ENCODE assay signal across 9 mouse cellular contexts in the genomic region with DNA sequence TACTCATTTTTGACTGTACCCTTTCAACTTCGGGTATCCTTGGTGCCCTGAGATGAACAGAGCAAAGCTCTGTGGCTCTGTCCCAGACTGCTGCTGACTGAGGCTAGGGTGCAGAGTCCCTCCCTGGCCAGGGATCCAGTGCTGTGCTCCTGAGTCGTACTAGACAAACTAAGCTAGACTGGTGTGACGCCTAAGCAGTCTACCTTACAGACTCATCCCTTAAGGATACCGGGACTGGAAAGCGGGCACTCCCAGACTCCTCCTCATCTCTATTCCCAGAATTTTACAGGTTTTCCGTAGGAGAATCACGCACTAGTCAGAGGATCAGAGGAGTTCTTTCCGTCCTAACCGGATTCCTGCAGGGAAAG. TPM values are rescaled to one million over a fixed set of nuclear protein-coding genes. Genes with fewer than 3 reads are reported as not detected.
DNase-seq lines count a peak whose midpoint lies in the region; ATAC-seq lines count a peak whose summit lies in the region.
"Had no signal": no experiment of that assay in that cellular context is flagged by ENCODE, and none has a peak within 500 bp of the region (broad histone marks: within the 10 kb centered on the region; RNA-seq: fewer than 3 reads in every experiment).

No protein-coding gene starts in this region.

- DNase-seq in heart, postnatal 4 days: no peak
- DNase-seq in embryonic facial prominence, embryonic 11.5 days (ENCODE audit: low spot score): peak; percentile 35
- DNase-seq in thymus, postnatal 0 days (ENCODE audit: low spot score): no peak
- DNase-seq in spleen, postnatal 14 days (ENCODE audit: low spot score in 2 of 2): no peak
- DNase-seq in spleen, postnatal 36 days (ENCODE audit: low spot score in 2 of 2): no peak

- H3K4me2 ChIP-seq in heart, embryonic 12.5 days: peak overlapping the region; percentile 89
- H3K4me2 ChIP-seq in embryonic facial prominence, embryonic 11.5 days (ENCODE audit: low read depth, low read length): peak overlapping the region; percentile 79
- peak overlapping the region; percentile 55 for H3K4me2 ChIP-seq in intestine, embryonic 16.5 days (ENCODE audit: low read depth, low read length)
- H3K4me2 ChIP-seq in midbrain, embryonic 13.5 days (replicated peaks): peak overlapping the region; percentile 86

- WGBS in heart, embryonic 12.5 days: 0% methylated on average over 9 of the region's 9 CpGs
- under 1% methylated on average over 9 of the region's 9 CpGs for WGBS in embryonic facial prominence, embryonic 11.5 days
- WGBS in intestine, embryonic 16.5 days: under 1% methylated on average over 9 of the region's 9 CpGs
- WGBS in midbrain, embryonic 13.5 days: under 1% methylated on average over 9 of the region's 9 CpGs

- H3K36me3 ChIP-seq in heart, embryonic 12.5 days: no peaks in the 10 kb centered on the region
- H3K36me3 ChIP-seq in embryonic facial prominence, embryonic 11.5 days (replicated peaks; ENCODE audit: control insufficient read depth, insufficient read depth, low read depth, low read length): no peaks in the 10 kb centered on the region
- H3K36me3 ChIP-seq in intestine, embryonic 16.5 days (ENCODE audit: control insufficient read depth, insufficient read depth, low read length): no peaks in the 10 kb centered on the region
- H3K36me3 ChIP-seq in midbrain, embryonic 13.5 days: no peaks in the 10 kb centered on the region

- H3K4me1 ChIP-seq in heart, embryonic 12.5 days (replicated peaks): peaks cover 11% of the 10 kb centered on the region; the same call in 1 of the 2 replicates
- no peaks in the 10 kb centered on the region for H3K4me1 ChIP-seq in embryonic facial prominence, embryonic 11.5 days (ENCODE audit: control insufficient read depth, insufficient read depth, low read length)
- 0 out of 2 replicates have a peak, but pooled peaks cover 3% of the 10 kb centered on the region for H3K4me1 ChIP-seq in intestine, embryonic 16.5 days (ENCODE audit: control insufficient read depth, insufficient read depth, low read length)
- H3K4me1 ChIP-seq in midbrain, embryonic 13.5 days (replicated peaks): peaks cover 17% of the 10 kb centered on the region

- no peak for ATAC-seq in heart, embryonic 12.5 days (ENCODE audit: insufficient number of reproducible peaks, low FRiP score)
- ATAC-seq in embryonic facial prominence, embryonic 11.5 days (replicated peaks; ENCODE audit: insufficient number of reproducible peaks, low FRiP score, low TSS enrichment, low read depth): peak; percentile 88
- peak; percentile 71 for ATAC-seq in intestine, embryonic 16.5 days
- peak; percentile 94 for ATAC-seq in midbrain, embryonic 13.5 days

- H3K4me3 ChIP-seq in heart, embryonic 12.5 days: peak overlapping the region; percentile 47
- H3K4me3 ChIP-seq in embryonic facial prominence, embryonic 11.5 days (ENCODE audit: low read depth, low read length): peak overlapping the region; percentile 34
- H3K4me3 ChIP-seq in intestine, embryonic 16.5 days (ENCODE audit: low read length): peak overlapping the region; percentile 40
- peak overlapping the region; percentile 50 for H3K4me3 ChIP-seq in midbrain, embryonic 13.5 days (replicated peaks)

- H3K9ac ChIP-seq in heart, embryonic 12.5 days: peak overlapping the region; percentile 48; the same call in 1 of the 2 replicates
- peak overlapping the region; percentile 59 for H3K9ac ChIP-seq in embryonic facial prominence, embryonic 11.5 days (replicated peaks; ENCODE audit: low read length)
- peak overlapping the region; percentile 49; the same call in 1 of the 2 replicates for H3K9ac ChIP-seq in intestine, embryonic 16.5 days (ENCODE audit: low read depth, low read length)
- H3K9ac ChIP-seq in midbrain, embryonic 13.5 days (replicated peaks): peak overlapping the region; percentile 65

- no peaks in the 10 kb centered on the region for H3K9me3 ChIP-seq in heart, embryonic 12.5 days (replicated peaks)
- H3K9me3 ChIP-seq in embryonic facial prominence, embryonic 11.5 days (replicated peaks; ENCODE audit: control insufficient read depth, low read length): no peaks in the 10 kb centered on the region
- H3K9me3 ChIP-seq in intestine, embryonic 16.5 days (ENCODE audit: control insufficient read depth, low read length): no peaks in the 10 kb centered on the region
- no peaks in the 10 kb centered on the region for H3K9me3 ChIP-seq in midbrain, embryonic 13.5 days

- H3K27me3 ChIP-seq in heart, embryonic 12.5 days (replicated peaks): no peaks in the 10 kb centered on the region
- no peaks in the 10 kb centered on the region for H3K27me3 ChIP-seq in embryonic facial prominence, embryonic 11.5 days (ENCODE audit: control insufficient read depth, insufficient read depth, low read length)
- 0 out of 2 replicates have a peak, but pooled peaks cover 5% of the 10 kb centered on the region for H3K27me3 ChIP-seq in intestine, embryonic 16.5 days (replicated peaks; ENCODE audit: control insufficient read depth, insufficient read depth, low read length)
- H3K27me3 ChIP-seq in midbrain, embryonic 13.5 days: no peaks in the 10 kb centered on the region

- no peak overlapping the region for H3K27ac ChIP-seq in heart, embryonic 12.5 days (ENCODE audit: poor library complexity, severe bottlenecking)
- H3K27ac ChIP-seq in embryonic facial prominence, embryonic 11.5 days (replicated peaks; ENCODE audit: low read depth, low read length): no peak overlapping the region
- H3K27ac ChIP-seq in intestine, embryonic 16.5 days (ENCODE audit: low read length): no peak overlapping the region
- peak overlapping the region; percentile 39; the same call in 1 of the 2 replicates for H3K27ac ChIP-seq in midbrain, embryonic 13.5 days

RNA-seq across cellular contexts. Expression of a gene that starts 0.7 kb away (rescaled TPM):
- polyA plus RNA-seq in heart, embryonic 12.5 days (2016; fragmentation: Nextera tagmentation; extraction: Ambion mirVana): 25.2 and 27.4 TPM in 2 replicates
- total RNA-seq in heart, postnatal 4 days (2021): 10 to 100 TPM; 22.0 to 45.6 TPM
- 4.8 and 7.5 TPM in 2 replicates for polyA plus RNA-seq in embryonic facial prominence, embryonic 11.5 days (2014; fragmentation: Nextera tagmentation; extraction: Ambion mirVana)
- polyA plus RNA-seq in intestine, embryonic 16.5 days (2015; fragmentation: Nextera tagmentation; extraction: Ambion mirVana): 2.4 and 5.9 TPM in 2 replicates
- polyA plus RNA-seq in midbrain, embryonic 13.5 days (2015; fragmentation: Nextera tagmentation; extraction: Ambion mirVana): 1.5 TPM in 2 replicates
- polyA plus RNA-seq in thymus, postnatal 0 days (2015; fragmentation: Nextera tagmentation; extraction: Ambion mirVana): 1.3 and 23.5 TPM in 2 replicates

RNA-seq across cellular contexts. Expression of a gene that starts 23.4 kb away (rescaled TPM):
- polyA plus RNA-seq in heart, embryonic 12.5 days (2016; fragmentation: Nextera tagmentation; extraction: Ambion mirVana): 180 and 196 TPM in 2 replicates
- 10 to 100 TPM in 1 of 2 experiments, 1 to 10 TPM in 1; 9.8 to 11.8 TPM for total RNA-seq in heart, postnatal 4 days (2021)
- 91.5 and 99.6 TPM in 2 replicates for polyA plus RNA-seq in embryonic facial prominence, embryonic 11.5 days (2014; fragmentation: Nextera tagmentation; extraction: Ambion mirVana)
- polyA plus RNA-seq in intestine, embryonic 16.5 days (2015; fragmentation: Nextera tagmentation; extraction: Ambion mirVana): 47.1 and 83.2 TPM in 2 replicates
- 20.3 and 22.0 TPM in 2 replicates for polyA plus RNA-seq in midbrain, embryonic 13.5 days (2015; fragmentation: Nextera tagmentation; extraction: Ambion mirVana)
- polyA plus RNA-seq in thymus, postnatal 0 days (2015; fragmentation: Nextera tagmentation; extraction: Ambion mirVana): 8.4 and 9.8 TPM in 2 replicates

RNA-seq across cellular contexts. Expression of a gene that starts 54.5 kb away (rescaled TPM):
- 0.41 and 0.47 TPM in 2 replicates for polyA plus RNA-seq in heart, embryonic 12.5 days (2016; fragmentation: Nextera tagmentation; extraction: Ambion mirVana)
- total RNA-seq in heart, postnatal 4 days (2021): not detected
- 0.29 TPM in 1 of 2 replicates, not detected in the other for polyA plus RNA-seq in embryonic facial prominence, embryonic 11.5 days (2014; fragmentation: Nextera tagmentation; extraction: Ambion mirVana)
- polyA plus RNA-seq in intestine, embryonic 16.5 days (2015; fragmentation: Nextera tagmentation; extraction: Ambion mirVana): 0.23 and 0.98 TPM in 2 replicates
- 0.17 TPM in 1 of 2 replicates, not detected in the other for polyA plus RNA-seq in midbrain, embryonic 13.5 days (2015; fragmentation: Nextera tagmentation; extraction: Ambion mirVana)
- polyA plus RNA-seq in thymus, postnatal 0 days (2015; fragmentation: Nextera tagmentation; extraction: Ambion mirVana): 0.42 and 0.49 TPM in 2 replicates
- total RNA-seq: left cerebral cortex, adult 18-20 months had no signal
